Comparison of ENCODE assay signal across 10 mouse cellular contexts in genomic region chr1:165700933-165701518, GRCm38 (mm10). TPM values are rescaled to one million over a fixed set of nuclear protein-coding genes. Genes with fewer than 3 reads are reported as not detected.
DNase-seq lines count a peak whose midpoint lies in the region; ATAC-seq and TF ChIP-seq lines count a peak whose summit lies in the region.
"Had no signal": no experiment of that assay in that cellular context is flagged by ENCODE, and none has a peak within 500 bp of the region (broad histone marks: within the 10 kb centered on the region; RNA-seq: fewer than 3 reads in every experiment).

No protein-coding gene starts in this region.

- peak overlapping the region; percentile 7 for H3K4me2 ChIP-seq in kidney, embryonic 16.5 days (replicated peaks; ENCODE audit: low read depth, low read length)
- 0 out of 2 replicates have a peak overlapping the region, but pooled peaks have one; percentile 2 for H3K4me2 ChIP-seq in liver, embryonic 16.5 days (ENCODE audit: low read depth, low read length)
- H3K4me2 ChIP-seq in neural tube, embryonic 15.5 days: no peak overlapping the region

- intact Hi-C loops in heart, adult 2 months (cut with DNase I): no loop called here

- peak; percentile 8; the same call in 1 of the 2 replicates for TF ChIP-seq EP300 in heart, adult 2 months (IDR thresholded peaks at IDR 0.05; ENCODE audit: insufficient read depth, low read depth, low read length)

- no peaks in the 10 kb centered on the region for H3K9me3 ChIP-seq in kidney, embryonic 16.5 days (ENCODE audit: low read length)
- no peaks in the 10 kb centered on the region for H3K9me3 ChIP-seq in liver, embryonic 16.5 days (replicated peaks; ENCODE audit: control insufficient read depth, low read length)
- H3K9me3 ChIP-seq in neural tube, embryonic 15.5 days (replicated peaks): no peaks in the 10 kb centered on the region

- no peaks in the 10 kb centered on the region for H3K27me3 ChIP-seq in kidney, embryonic 16.5 days (ENCODE audit: insufficient read depth, low read length)
- no peaks in the 10 kb centered on the region for H3K27me3 ChIP-seq in heart, adult 2 months (ENCODE audit: control insufficient read depth, insufficient read depth, low read length)
- peaks cover 8% of the 10 kb centered on the region for H3K27me3 ChIP-seq in liver, embryonic 16.5 days (ENCODE audit: control insufficient read depth, insufficient read depth, low read depth, low read length)
- no peaks in the 10 kb centered on the region for H3K27me3 ChIP-seq in thymus, adult 2 months (ENCODE audit: control insufficient read depth, insufficient read depth, low read length)
- H3K27me3 ChIP-seq in neural tube, embryonic 15.5 days (replicated peaks): peaks cover 12% of the 10 kb centered on the region

- H3K9ac ChIP-seq in kidney, embryonic 16.5 days (replicated peaks; ENCODE audit: low read length): no peak overlapping the region
- H3K9ac ChIP-seq in heart, adult 2 months (ENCODE audit: low read depth, low read length): peak overlapping the region; percentile 33
- H3K9ac ChIP-seq in liver, embryonic 16.5 days (ENCODE audit: low read depth, low read length): no peak overlapping the region
- no peak overlapping the region for H3K9ac ChIP-seq in neural tube, embryonic 15.5 days (replicated peaks)

- TF ChIP-seq POLR2A in heart, adult 2 months (IDR thresholded peaks at IDR 0.05; ENCODE audit: insufficient read depth, low read depth, low read length): no peak
- TF ChIP-seq POLR2A in thymus, adult 2 months (IDR thresholded peaks at IDR 0.05; ENCODE audit: control insufficient read depth, extremely low read depth, insufficient read depth, low read length, poor library complexity): no peak

- peaks cover 5% of the 10 kb centered on the region for H3K79me2 ChIP-seq in heart, adult 2 months (replicated peaks; ENCODE audit: control insufficient read depth, insufficient read depth, low read length)

- peak overlapping the region; percentile 5; the same call in 1 of the 2 replicates for H3K27ac ChIP-seq in kidney, embryonic 16.5 days (ENCODE audit: low read length)
- peak overlapping the region; percentile 89 for H3K27ac ChIP-seq in heart, adult 2 months
- H3K27ac ChIP-seq in liver, embryonic 16.5 days (ENCODE audit: low read length): 0 out of 2 replicates have a peak overlapping the region, but pooled peaks have one; percentile 14
- H3K27ac ChIP-seq in thymus, adult 2 months (ENCODE audit: control insufficient read depth, insufficient read depth, low read length): peak overlapping the region; percentile 69
- H3K27ac ChIP-seq in neural tube, embryonic 15.5 days (replicated peaks): no peak overlapping the region

- DNase-seq in kidney, adult 9 months: no peak
- DNase-seq in heart, adult 2 months: peak in 1 of 2 experiments; percentile 72
- peak; percentile 71 for DNase-seq in thymus, adult 2 months
- no peak for DNase-seq in left cerebral cortex, adult 11 months (ENCODE audit: low spot score)
- no peak for DNase-seq in cerebellum, postnatal 36 days
- DNase-seq: cerebellum, adult 11-12 months; gastrocnemius, postnatal 36 days had no signal

- H3K36me3 ChIP-seq in kidney, embryonic 16.5 days (ENCODE audit: insufficient read depth, low read length): no peaks in the 10 kb centered on the region
- peaks cover 57% of the 10 kb centered on the region for H3K36me3 ChIP-seq in heart, adult 2 months (ENCODE audit: control insufficient read depth, insufficient read depth, low read length)
- H3K36me3 ChIP-seq in liver, embryonic 16.5 days (ENCODE audit: control insufficient read depth, insufficient read depth): no peaks in the 10 kb centered on the region
- H3K36me3 ChIP-seq in thymus, adult 2 months (ENCODE audit: control insufficient read depth, insufficient read depth, low read length): peaks cover 36% of the 10 kb centered on the region
- H3K36me3 ChIP-seq in neural tube, embryonic 15.5 days: no peaks in the 10 kb centered on the region

- 41% methylated on average over 6 of the region's 6 CpGs for WGBS in kidney, embryonic 16.5 days
- 14% methylated on average over 6 of the region's 6 CpGs for WGBS in heart, adult 2 months
- 18% methylated on average over 6 of the region's 6 CpGs for WGBS in liver, embryonic 16.5 days (ENCODE audit: insufficient replicate concordance)
- 7% methylated on average over 6 of the region's 6 CpGs for WGBS in thymus, adult 2 months
- 66% methylated on average over 6 of the region's 6 CpGs for WGBS in neural tube, embryonic 15.5 days

- ATAC-seq in kidney, embryonic 16.5 days (ENCODE audit: low FRiP score, low TSS enrichment): peak; percentile 28; the same call in 1 of the 2 replicates
- 0 out of 2 replicates have a peak, but pooled peaks have one; percentile 10 for ATAC-seq in liver, embryonic 16.5 days (ENCODE audit: low read depth)
- no peak for ATAC-seq in neural tube, embryonic 15.5 days (ENCODE audit: low FRiP score)

- H3K4me1 ChIP-seq in kidney, embryonic 16.5 days (ENCODE audit: insufficient read depth, low read length): peaks cover 70% of the 10 kb centered on the region
- peaks cover 56% of the 10 kb centered on the region for H3K4me1 ChIP-seq in heart, adult 2 months (ENCODE audit: control insufficient read depth, insufficient read depth, low read length)
- H3K4me1 ChIP-seq in liver, embryonic 16.5 days (ENCODE audit: control insufficient read depth, low read depth, low read length): peaks cover 12% of the 10 kb centered on the region
- peaks cover 63% of the 10 kb centered on the region for H3K4me1 ChIP-seq in thymus, adult 2 months (replicated peaks; ENCODE audit: control insufficient read depth, insufficient read depth, low read length)
- H3K4me1 ChIP-seq in neural tube, embryonic 15.5 days: peaks cover 10% of the 10 kb centered on the region

- no peak overlapping the region for H3K4me3 ChIP-seq in kidney, embryonic 16.5 days (ENCODE audit: low read length)
- peak overlapping the region; percentile 38; the same call in 1 of the 2 replicates for H3K4me3 ChIP-seq in heart, adult 2 months
- H3K4me3 ChIP-seq in liver, embryonic 16.5 days (ENCODE audit: low read depth, low read length): no peak overlapping the region; the same call in 1 of the 2 replicates
- peak overlapping the region; percentile 15; the same call in 1 of the 2 replicates for H3K4me3 ChIP-seq in thymus, adult 2 months (ENCODE audit: control insufficient read depth, insufficient read depth, low read length)
- no peak overlapping the region for H3K4me3 ChIP-seq in neural tube, embryonic 15.5 days (replicated peaks)

- TF ChIP-seq CTCF in heart, adult 2 months (IDR thresholded peaks at IDR 0.05): no peak
- no peak for TF ChIP-seq CTCF in thymus, adult 2 months (IDR thresholded peaks at IDR 0.05; ENCODE audit: borderline replicate concordance, control insufficient read depth, extremely low read depth, insufficient read depth, low read length, poor library complexity)

RNA-seq across cellular contexts. Expression of gene Rcsd1, which starts 8.5 kb away (rescaled TPM):
- polyA plus RNA-seq in kidney, embryonic 16.5 days (2015; fragmentation: Nextera tagmentation; extraction: Ambion mirVana): 54.9 and 61.4 TPM in 2 replicates
- total RNA-seq in heart, adult 2 months (2021): 10 to 100 TPM; 68.7 to 81.5 TPM
- 57.2 and 86.2 TPM in 2 replicates for polyA plus RNA-seq in heart, adult 2 months (2012; rRNA removed)
- polyA plus RNA-seq in liver, embryonic 16.5 days (2015; fragmentation: Nextera tagmentation; extraction: Ambion mirVana): 12.1 and 12.8 TPM in 2 replicates
- polyA plus RNA-seq in thymus, adult 2 months (2012; rRNA removed): 220 and 249 TPM in 2 replicates
- 8.1 and 29.8 TPM in 2 replicates for polyA plus RNA-seq in neural tube, embryonic 15.5 days (2015; fragmentation: Nextera tagmentation; extraction: Ambion mirVana)

Comparison
In these comparisons a context has a peak if more than half of its experiments do, and no peak if none do; other contexts are left out.
1. H3K4me3 ChIP-seq: peak in heart, adult 2 months (single experiment) and thymus, adult 2 months (single experiment); none in kidney, embryonic 16.5 days (single experiment), liver, embryonic 16.5 days (single experiment) and neural tube, embryonic 15.5 days (single experiment).